Mouse (Mus musculus): Measurements from ENCODE around the gene Glra4. TPM values are rescaled to one million over a fixed set of nuclear protein-coding genes. Genes with fewer than 3 reads are reported as not detected.
"Not testable (repeated sequence)": the region's sequence is repeated elsewhere in the genome, so short reads cannot be mapped to it uniquely, and the experiment has no call there.

The Glra4 gene
- total RNA-seq, 2 experiments from 2014 or later, result 0.18 to 0.21 TPM

DNA sequence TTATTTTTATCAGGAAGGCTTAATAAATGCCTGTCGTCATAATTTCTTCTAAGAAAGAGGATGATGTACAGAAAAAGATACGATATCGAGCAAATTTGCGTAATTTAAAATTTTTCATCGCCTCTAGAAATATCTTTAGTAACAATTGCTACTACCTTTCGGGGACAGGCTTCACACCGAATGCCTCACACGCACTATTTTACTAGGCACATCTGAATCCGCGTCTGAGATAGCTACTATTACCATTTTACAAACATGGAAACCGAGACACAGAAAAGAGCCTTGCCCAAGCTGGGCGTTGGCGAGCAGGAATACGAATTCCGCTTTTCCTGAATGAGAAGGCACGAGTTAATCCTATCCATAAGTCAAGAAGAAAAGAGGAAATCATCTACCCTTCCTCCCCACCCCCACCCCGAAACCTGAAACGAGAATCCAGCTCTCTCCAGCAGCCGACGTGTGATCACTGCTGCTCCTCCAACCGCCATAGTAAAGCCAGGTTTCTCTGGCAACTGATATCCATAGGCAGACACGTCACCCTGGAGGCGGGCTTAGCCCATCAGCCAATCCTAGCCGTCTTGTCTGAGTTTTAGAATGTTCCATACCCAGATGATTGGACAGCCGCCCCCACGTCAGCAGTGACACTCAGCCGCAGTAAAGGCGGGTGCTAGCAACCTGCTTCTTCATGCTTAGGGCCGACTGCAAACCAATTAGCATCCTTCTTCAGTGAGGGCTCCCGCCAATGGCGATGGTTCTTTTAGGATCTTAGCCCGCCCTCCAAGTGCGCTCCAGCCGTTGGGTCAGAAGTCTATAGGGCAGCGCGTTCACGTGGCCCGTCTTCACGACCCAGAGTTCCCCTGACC, 38.9 kb downstream of the Glra4 start:
- intact Hi-C loops (cut with DNase I), result loop anchor here (2.0 to 5.0 kb wide), 3 partner anchors 116 to 296 kb away; partner anchors contain the start of gene Slc25a53
- peak; percentile 89 to 99 for DNase-seq (ENCODE audit: low spot score in 2 of 2)

DNA sequence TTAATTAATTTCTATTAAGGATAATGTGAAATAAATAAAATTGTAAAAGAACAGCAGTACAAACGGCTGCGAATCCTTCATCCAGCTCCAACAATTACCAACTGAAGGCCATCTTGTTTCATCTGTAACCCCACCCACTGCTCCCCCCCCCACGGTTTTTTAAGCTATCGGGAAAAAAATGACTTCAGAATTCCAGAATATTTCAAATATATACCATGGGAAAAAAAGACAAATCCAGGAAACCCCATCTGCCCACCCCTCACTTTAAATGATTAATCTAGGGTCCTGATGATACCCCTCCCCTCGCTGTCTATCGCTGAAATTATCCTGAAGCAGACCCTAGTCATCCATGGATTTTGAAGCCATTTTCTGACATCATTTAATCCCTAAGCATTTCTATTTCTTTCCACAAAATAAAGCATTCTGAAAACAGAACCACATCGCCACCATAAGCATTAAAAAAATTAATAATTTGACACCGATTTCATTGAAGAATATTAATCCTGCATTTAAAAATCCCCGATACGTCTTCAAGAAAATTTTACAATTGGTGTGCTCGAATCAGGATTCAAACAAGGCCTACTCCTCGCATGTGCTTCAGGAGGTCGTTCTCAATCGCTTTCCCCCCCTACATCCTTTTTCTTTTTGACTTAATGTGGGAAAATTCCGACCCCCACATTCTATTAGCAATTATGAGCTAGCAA, 39.7 kb downstream of the Glra4 start:
- DNase-seq (ENCODE audit: low spot score in 2 of 2), result no peak
- intact Hi-C loops (cut with DNase I), result loop anchor here (2.0 to 5.0 kb wide), 3 partner anchors 115 to 297 kb away; partner anchors contain the start of gene Slc25a53

DNA sequence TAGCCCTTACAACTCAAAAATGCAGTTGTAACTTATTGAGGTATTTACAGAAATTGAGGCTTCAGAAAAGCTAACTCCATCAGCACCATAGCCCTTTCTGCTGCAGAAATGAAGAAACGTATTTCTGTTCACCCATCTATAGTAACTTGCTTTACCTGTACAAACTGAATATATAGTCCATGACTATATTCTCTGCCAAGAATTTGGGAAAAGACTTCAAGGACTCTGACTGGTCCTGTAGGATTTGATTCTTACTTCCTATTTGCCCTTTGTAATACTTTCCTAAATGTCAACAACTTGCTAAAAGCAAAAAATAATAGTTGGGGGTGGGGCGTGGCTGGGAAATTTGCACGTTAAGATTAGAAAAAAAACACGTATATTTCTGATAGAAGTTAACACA, 47.9 kb downstream of the Glra4 start:
- intact Hi-C loops (cut with DNase I), result no loop called here
- no peak for DNase-seq (ENCODE audit: low spot score in 2 of 2)

DNA sequence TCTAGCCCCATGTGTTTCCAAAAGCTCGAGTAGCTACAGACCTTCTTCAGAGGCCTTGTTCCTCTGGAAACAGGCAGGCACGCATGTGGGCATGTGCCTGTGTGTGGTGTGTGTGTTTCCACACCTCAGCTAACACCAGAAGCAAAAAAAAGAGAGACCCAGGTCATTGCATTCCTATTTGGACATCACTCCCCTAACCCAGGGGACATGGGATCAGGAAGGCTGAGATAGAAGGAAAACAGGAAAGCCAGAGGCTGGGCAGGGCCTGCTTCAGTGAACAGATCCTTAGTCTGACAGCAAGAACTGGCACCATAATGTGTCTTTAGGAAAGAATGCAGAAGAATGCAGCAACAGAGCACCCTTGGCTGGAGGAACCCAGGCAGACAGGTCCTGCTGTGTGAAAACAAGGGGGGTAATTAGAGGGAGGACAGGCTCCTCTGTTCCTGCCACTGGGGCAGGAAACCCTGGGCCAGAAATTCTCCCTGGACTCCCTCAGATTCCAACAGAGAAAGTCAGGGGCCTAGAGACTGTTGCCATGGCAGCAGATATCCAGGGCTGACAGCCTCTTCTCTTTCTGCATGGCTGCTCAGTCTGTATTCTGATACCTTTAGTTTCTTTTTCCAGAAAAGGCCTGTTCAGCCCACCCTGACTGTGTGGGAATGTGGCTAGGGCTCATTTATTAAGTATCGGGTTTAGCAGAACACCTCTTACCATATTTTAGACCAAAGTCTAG, 65.0 kb downstream of the Glra4 start:
- intact Hi-C loops (cut with DNase I); DNase-seq (ENCODE audit: low spot score in 2 of 2): not testable (repeated sequence)

DNA sequence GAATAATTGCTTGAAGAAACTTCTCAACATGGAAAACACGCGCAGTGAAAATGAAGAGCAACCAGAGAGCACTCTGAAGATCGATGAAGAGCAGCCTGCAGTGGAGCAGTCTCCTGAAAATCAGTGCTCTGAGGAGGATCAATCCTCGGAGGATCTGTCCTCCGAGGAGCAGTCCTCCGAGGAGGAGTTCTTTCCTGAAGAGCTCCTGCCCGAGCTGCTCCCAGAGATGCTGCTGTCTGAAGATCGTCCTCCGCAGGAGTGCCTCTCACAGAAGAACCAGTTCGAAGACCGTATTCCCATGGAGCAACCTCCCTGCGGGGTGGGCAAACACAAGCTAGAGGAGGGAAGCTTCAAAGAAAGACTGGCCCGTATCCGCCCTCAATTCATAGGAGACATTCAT, 71.2 kb downstream of the Glra4 start:
- intact Hi-C loops (cut with DNase I), result no loop called here
- no peak for DNase-seq (ENCODE audit: low spot score in 2 of 2)

DNA sequence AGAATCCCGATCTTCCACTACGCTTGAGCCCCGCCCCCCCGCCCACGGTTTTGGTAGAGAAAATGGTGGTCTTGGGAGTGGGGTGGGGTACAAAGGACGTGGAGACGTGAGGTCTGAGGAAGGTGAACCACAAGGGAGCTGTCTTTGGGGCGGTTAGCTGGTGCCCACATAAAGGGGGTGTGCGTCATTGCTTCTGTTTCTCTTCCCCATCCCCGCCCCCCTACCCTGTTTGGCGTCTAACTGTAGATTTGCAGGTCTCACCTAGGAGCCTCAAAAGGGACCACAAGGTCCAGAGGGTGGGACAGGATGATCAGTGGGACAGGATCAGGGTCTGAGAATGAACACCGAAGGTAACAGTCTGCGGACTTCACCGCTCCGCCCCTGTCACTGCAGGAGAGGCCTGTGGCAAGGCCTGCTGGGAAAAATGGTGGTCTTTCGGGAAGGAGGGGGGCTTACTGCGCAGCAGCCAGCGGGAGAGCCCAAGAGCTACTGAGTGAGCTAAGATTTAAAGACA, 71.7 kb downstream of the Glra4 start:
- intact Hi-C loops (cut with DNase I), result no loop called here
- peak; percentile 43 to 45 for DNase-seq (ENCODE audit: low spot score in 2 of 2)

Other genes starting within 250 kb of the Glra4 start
- not detected for gene Kir3dl2, start 236.1 kb downstream of the Glra4 start, total RNA-seq (2021)
- 100 to 1,000 TPM; 146 to 155 TPM for gene Tceal3, start 189.3 kb downstream of the Glra4 start, total RNA-seq (2021)
- gene Tceal1, start 72.2 kb downstream of the Glra4 start, total RNA-seq (2021), result 10 to 100 TPM; 11.9 to 15.2 TPM
- 100 to 1,000 TPM; 337 to 381 TPM for gene Morf4l2, start 36.5 kb downstream of the Glra4 start, total RNA-seq (2021)
- 1,000 to 10,000 TPM in 1 of 2 experiments, 100 to 1,000 TPM in 1; 891 to 1,070 TPM for gene Plp1, start 42.5 kb upstream of the Glra4 start, total RNA-seq (2021)
- gene Rab9b, start 88.6 kb upstream of the Glra4 start, total RNA-seq (2021), result 10 to 100 TPM; 15.2 to 19.8 TPM
- not detected for gene H2bfm, start 147.2 kb upstream of the Glra4 start, total RNA-seq (2021)
- 10 to 100 TPM in 1 of 2 experiments, 1 to 10 TPM in 1; 9.7 to 13.4 TPM for gene Tmsb15b2, start 195.4 kb upstream of the Glra4 start, total RNA-seq (2021)
- gene Tmsb15l, start 196.7 kb upstream of the Glra4 start, total RNA-seq (2021), result 1 to 10 TPM; 3.1 to 3.8 TPM
- gene Tmsb15b1, start 196.7 kb upstream of the Glra4 start, total RNA-seq (2021), result 1 to 10 TPM; 3.0 to 7.7 TPM
- gene Zcchc18, start 213.0 kb upstream of the Glra4 start, total RNA-seq (2021), result 100 to 1,000 TPM; 240 to 266 TPM

Measured in left cerebral cortex, postnatal 25 days (tissue).